Mouse (Mus musculus) thymus, postnatal 36 days (tissue): ENCODE data around the gene Slc2a13.

Experiments used
- DNase-seq, 2 experiments: peaks; one replicate each; pipeline ENCODE4 v3.0.0; 2022; ENCODE audit warnings: mixed read lengths in 2 of 2

Slc2a13 gene

GRCm38 (mm10) chr15:91573111-91573538, at the start of gene Slc2a13:
Slc2a13 (minus strand) TSS chr15:91573261.
- peak; percentile 57 to 70 for DNase-seq

GRCm38 (mm10) chr15:91616016-91616415, 43.0 kb upstream of the Slc2a13 start:
- no peak for DNase-seq

GRCm38 (mm10) chr15:91615532-91615931, 42.5 kb upstream of the Slc2a13 start:
- DNase-seq: no peak

- no peak for DNase-seq
Measured at GRCm38 (mm10) chr15:91613981-91614665, 41.1 kb upstream of the Slc2a13 start.

GRCm38 (mm10) chr15:91609713-91610112, 36.7 kb upstream of the Slc2a13 start:
- DNase-seq: peak; percentile 48 to 57

- DNase-seq: no peak
Measured at GRCm38 (mm10) chr15:91608811-91609210, 35.8 kb upstream of the Slc2a13 start.

- DNase-seq: no peak
Measured at GRCm38 (mm10) chr15:91601197-91601596, 28.1 kb upstream of the Slc2a13 start.

- no peak for DNase-seq
Measured at GRCm38 (mm10) chr15:91597290-91597689, 24.2 kb upstream of the Slc2a13 start.

- DNase-seq: peak; percentile 42 to 49
Measured at GRCm38 (mm10) chr15:91574492-91574891, 1.4 kb upstream of the Slc2a13 start.

GRCm38 (mm10) chr15:91572421-91573069, 516 bp downstream of the Slc2a13 start:
- peak; percentile 30 to 55 for DNase-seq

GRCm38 (mm10) chr15:91571981-91572380, 1.1 kb downstream of the Slc2a13 start:
- no peak for DNase-seq

- DNase-seq: no peak
Measured at GRCm38 (mm10) chr15:91566784-91567183, 6.3 kb downstream of the Slc2a13 start.

- DNase-seq: no peak
Measured at GRCm38 (mm10) chr15:91565025-91565605, 7.9 kb downstream of the Slc2a13 start.

- DNase-seq: no peak
Measured at GRCm38 (mm10) chr15:91561728-91562127, 11.3 kb downstream of the Slc2a13 start.

- DNase-seq: no peak
Measured at GRCm38 (mm10) chr15:91555336-91555736, 17.7 kb downstream of the Slc2a13 start.

GRCm38 (mm10) chr15:91548586-91549268, 24.3 kb downstream of the Slc2a13 start:
- no peak for DNase-seq

- no peak for DNase-seq
Measured at GRCm38 (mm10) chr15:91544586-91544985, 28.5 kb downstream of the Slc2a13 start.

- DNase-seq: no peak
Measured at GRCm38 (mm10) chr15:91538439-91538838, 34.6 kb downstream of the Slc2a13 start.

- no peak for DNase-seq
Measured at GRCm38 (mm10) chr15:91526876-91527275, 46.2 kb downstream of the Slc2a13 start.

GRCm38 (mm10) chr15:91526166-91526565, 46.9 kb downstream of the Slc2a13 start:
- DNase-seq: no peak

- DNase-seq: no peak
Measured at GRCm38 (mm10) chr15:91524451-91524850, 48.6 kb downstream of the Slc2a13 start.

GRCm38 (mm10) chr15:91503291-91503690, 69.8 kb downstream of the Slc2a13 start:
- no peak for DNase-seq

GRCm38 (mm10) chr15:91502661-91503060, 70.4 kb downstream of the Slc2a13 start:
- DNase-seq: no peak
